Mouse (Mus musculus) lung, postnatal 0 days (tissue): ENCODE data around the gene Poc1a. TPM values are rescaled to one million over a fixed set of nuclear protein-coding genes. Genes with fewer than 3 reads are reported as not detected.

Experiments used
- ATAC-seq: fragments of 200-750 bp; cut with Nextera tagmentation; 2 replicates; pipeline ENCODE4 v1.8.0; 2017; ENCODE audit warnings: moderate library complexity
- DNase-seq: peaks from one replicate; pipeline ENCODE4 v3.0.0-alpha.2; 2016; ENCODE audit warnings: low spot score
- H3K27ac ChIP-seq: fragments of 300-500 bp; sonication (generic); 2 replicates; pipeline ENCODE4 v1.5.1; 2014; ENCODE audit warnings: antibody characterized with exemption, mild to moderate bottlenecking, low read length, mixed read lengths
- H3K27me3 ChIP-seq: fragments of 300-500 bp; sonication (generic); replicated peaks from 2 replicates; pipeline ENCODE4 v1.6.1; 2014; ENCODE audit warnings: low read length, mixed read lengths; ENCODE audit not compliant: insufficient read depth
- H3K36me3 ChIP-seq: fragments of 300-500 bp; sonication (generic); 2 replicates; pipeline ENCODE4 v1.6.1; 2014; ENCODE audit warnings: low read length, mixed read lengths; ENCODE audit not compliant: insufficient read depth
- H3K4me1 ChIP-seq: fragments of 300-500 bp; sonication (generic); 2 replicates; pipeline ENCODE4 v1.6.1; 2014; ENCODE audit warnings: antibody characterized with exemption, low read depth, low read length, mixed read lengths; ENCODE audit not compliant: insufficient read depth
- H3K4me2 ChIP-seq: fragments of 300-500 bp; sonication (generic); replicated peaks from 2 replicates; pipeline ENCODE4 v1.6.1; 2014; ENCODE audit warnings: low read depth, mild to moderate bottlenecking, low read length, moderate library complexity, mixed read lengths
- H3K4me3 ChIP-seq: fragments of 300-500 bp; sonication (generic); 2 replicates; pipeline ENCODE4 v1.5.1; 2014; ENCODE audit warnings: low read depth, low read length
- H3K9ac ChIP-seq: fragments of 300-500 bp; sonication (generic); replicated peaks from 2 replicates; pipeline ENCODE4 v1.6.1; 2014; ENCODE audit warnings: low read depth, mild to moderate bottlenecking
- H3K9me3 ChIP-seq: fragments of 300-500 bp; sonication (generic); 2 replicates; pipeline ENCODE4 v1.6.1; 2016; ENCODE audit warnings: low read length, mixed read lengths
- CTCF ChIP-seq: IDR thresholded peaks from 2 replicates; pipeline ENCODE4 v1.5.1; 2016; ENCODE audit warnings: antibody characterized with exemption, mild to moderate bottlenecking
- EP300 ChIP-seq: IDR thresholded peaks from 2 replicates; pipeline ENCODE4 v1.6.1; 2016; ENCODE audit warnings: antibody characterized with exemption, mild to moderate bottlenecking, control low read depth
- WGBS: fragments of 180-500 bp; shearing (Covaris S2); extraction: QIAGEN DNeasy Blood & Tissue Kit; methylation state at CpG from one replicate; pipeline ENCODE4 v1.1.7; 2014; 5-methylcytosine and 5-hydroxymethylcytosine counted together
- polyA plus RNA-seq: library from polyadenylated mRNA; unstranded; fragments of >200 nt; fragmentation: Nextera tagmentation; extraction: Ambion mirVana; gene quantifications from 2 replicates; pipeline ENCODE4 v1.2.1, GENCODE M21; 2015

The Poc1a gene
- polyA plus RNA-seq, 1 experiment from 2014 or later = 9.9 TPM

DNA sequence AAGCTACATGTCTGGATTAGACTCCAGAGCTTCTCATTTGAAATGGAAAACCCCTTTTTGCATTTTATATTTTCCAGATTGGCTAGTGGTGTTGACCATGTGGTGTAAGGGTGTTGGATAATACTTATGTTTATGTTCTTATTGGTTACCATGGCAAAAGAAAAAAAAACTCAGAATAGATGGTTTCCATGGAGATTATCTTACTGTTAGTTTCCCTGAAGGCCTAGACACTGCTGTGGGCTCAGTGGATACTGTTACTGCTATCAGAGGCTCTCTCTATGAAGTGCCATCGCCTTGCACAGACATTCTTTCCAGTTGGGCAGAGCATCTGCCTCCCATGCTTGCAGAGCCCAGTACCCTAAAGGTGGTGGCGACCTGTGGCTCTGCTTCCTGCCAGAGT, 37.2 kb downstream of the Poc1a start:
- no peaks in the 10 kb centered on the region for H3K9me3 ChIP-seq
- ATAC-seq (peak; percentile 70), DNase-seq (peak; percentile 89)
- no peak overlapping the region for H3K4me3 ChIP-seq
- TF ChIP-seq CTCF = no peak
- TF ChIP-seq EP300 = peak; percentile 62; the same call in 1 of the 2 replicates
- H3K4me1 ChIP-seq = peaks cover 9% of the 10 kb centered on the region; the same call in 1 of the 2 replicates
- 50% methylated on average over 2 of the region's 2 CpGs for WGBS
- no peak overlapping the region for H3K4me2 ChIP-seq
- no peak overlapping the region for H3K27ac ChIP-seq
- no peaks in the 10 kb centered on the region for H3K36me3 ChIP-seq
- no peaks in the 10 kb centered on the region for H3K27me3 ChIP-seq
- no peak overlapping the region for H3K9ac ChIP-seq

DNA sequence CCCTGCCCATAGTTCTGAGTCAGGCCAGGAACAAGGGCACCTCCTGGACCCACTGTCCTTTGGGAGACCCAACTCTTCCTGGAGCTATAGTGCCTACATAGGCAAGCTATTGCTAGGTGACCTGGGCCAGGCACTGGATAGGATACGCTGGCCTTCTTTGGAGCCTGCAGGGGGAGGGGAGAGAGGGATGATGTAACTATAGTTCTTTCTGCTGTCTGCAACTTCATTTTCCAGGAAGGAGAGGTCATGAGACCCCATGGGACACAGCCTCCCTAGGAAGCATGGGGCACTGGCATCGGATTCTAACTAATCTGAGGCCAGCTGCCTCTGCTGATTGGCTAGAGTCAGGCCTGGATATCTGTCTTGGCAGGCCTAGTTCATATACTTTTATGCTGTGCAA, 38.2 kb downstream of the Poc1a start:
- ATAC-seq (no peak), DNase-seq (peak; percentile 33)
- WGBS = 37% methylated on average over 2 of the region's 2 CpGs

DNA sequence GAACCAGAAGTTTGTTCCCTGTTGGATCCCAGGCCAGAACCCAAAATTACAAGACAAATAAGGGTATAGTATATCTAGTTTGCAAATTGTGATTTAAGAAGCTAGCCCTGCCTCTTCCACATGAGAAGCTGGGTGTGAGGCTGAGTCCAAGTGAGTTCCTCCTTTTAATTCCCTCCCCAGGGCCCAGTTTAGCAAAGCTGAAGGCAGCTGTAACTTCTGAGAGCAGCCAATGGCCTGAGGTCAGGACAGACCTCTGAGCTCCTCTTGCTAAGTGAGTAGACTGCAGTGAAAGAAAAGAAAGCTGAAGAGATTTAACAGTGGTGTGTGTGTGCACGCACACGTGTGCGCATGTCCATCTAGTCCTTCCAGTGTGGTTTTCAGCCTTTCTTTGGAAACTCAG, 41.6 kb downstream of the Poc1a start:
- 84% methylated on average over 3 of the region's 3 CpGs for WGBS

More for the DNA sequence above, 38.2 kb downstream of the Poc1a start:
- H3K4me1 ChIP-seq = peaks cover 9% of the 10 kb centered on the region; the same call in 1 of the 2 replicates
- H3K27ac ChIP-seq = no peak overlapping the region
- H3K4me3 ChIP-seq = no peak overlapping the region
- no peaks in the 10 kb centered on the region for H3K9me3 ChIP-seq
- H3K27me3 ChIP-seq = no peaks in the 10 kb centered on the region
- H3K36me3 ChIP-seq = no peaks in the 10 kb centered on the region
- H3K4me2 ChIP-seq = no peak overlapping the region
- TF ChIP-seq CTCF = no peak
- no peak for TF ChIP-seq EP300
- H3K9ac ChIP-seq = no peak overlapping the region

DNA sequence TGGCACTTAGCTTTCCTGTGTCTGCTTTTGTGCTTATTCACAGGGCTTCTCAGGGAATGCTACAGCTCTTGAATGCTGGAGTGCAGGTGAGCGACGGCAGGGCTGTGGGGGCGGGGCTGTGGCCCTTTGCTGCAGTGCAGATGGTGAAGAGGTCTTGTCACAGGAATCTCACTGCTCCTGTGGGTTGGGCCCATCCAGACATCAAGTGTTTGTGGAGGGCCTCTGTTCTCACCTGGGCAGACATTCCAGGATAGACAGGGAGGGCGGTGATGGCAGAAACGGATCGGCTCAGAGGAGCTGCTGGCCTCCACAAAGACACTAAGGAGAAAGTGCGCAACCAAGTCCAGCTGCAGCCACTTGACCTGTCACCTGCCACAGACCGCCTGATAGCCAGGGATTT, 45.4 kb downstream of the Poc1a start:
- H3K9me3 ChIP-seq = no peaks in the 10 kb centered on the region
- no peak overlapping the region for H3K9ac ChIP-seq
- no peaks in the 10 kb centered on the region for H3K36me3 ChIP-seq
- ATAC-seq (peak; percentile 80), DNase-seq (peak; percentile 93)
- 57% methylated on average over 8 of the region's 8 CpGs for WGBS
- TF ChIP-seq EP300 (peak; percentile 99), CTCF (no peak)
- no peak overlapping the region for H3K4me2 ChIP-seq
- H3K27ac ChIP-seq = peak overlapping the region; percentile 87
- peaks cover 7% of the 10 kb centered on the region; the same call in 1 of the 2 replicates for H3K4me1 ChIP-seq
- H3K4me3 ChIP-seq = no peak overlapping the region
- H3K27me3 ChIP-seq = no peaks in the 10 kb centered on the region

More for the DNA sequence above, 41.6 kb downstream of the Poc1a start:
- no peak for ATAC-seq
- H3K36me3 ChIP-seq = no peaks in the 10 kb centered on the region
- no peak for DNase-seq
- H3K9ac ChIP-seq = no peak overlapping the region
- peaks cover 13% of the 10 kb centered on the region; the same call in 1 of the 2 replicates for H3K4me1 ChIP-seq
- H3K27me3 ChIP-seq = no peaks in the 10 kb centered on the region
- H3K27ac ChIP-seq = no peak overlapping the region
- H3K4me2 ChIP-seq = no peak overlapping the region
- H3K9me3 ChIP-seq = no peaks in the 10 kb centered on the region
- TF ChIP-seq CTCF (no peak), EP300 (no peak)
- H3K4me3 ChIP-seq = no peak overlapping the region

DNA sequence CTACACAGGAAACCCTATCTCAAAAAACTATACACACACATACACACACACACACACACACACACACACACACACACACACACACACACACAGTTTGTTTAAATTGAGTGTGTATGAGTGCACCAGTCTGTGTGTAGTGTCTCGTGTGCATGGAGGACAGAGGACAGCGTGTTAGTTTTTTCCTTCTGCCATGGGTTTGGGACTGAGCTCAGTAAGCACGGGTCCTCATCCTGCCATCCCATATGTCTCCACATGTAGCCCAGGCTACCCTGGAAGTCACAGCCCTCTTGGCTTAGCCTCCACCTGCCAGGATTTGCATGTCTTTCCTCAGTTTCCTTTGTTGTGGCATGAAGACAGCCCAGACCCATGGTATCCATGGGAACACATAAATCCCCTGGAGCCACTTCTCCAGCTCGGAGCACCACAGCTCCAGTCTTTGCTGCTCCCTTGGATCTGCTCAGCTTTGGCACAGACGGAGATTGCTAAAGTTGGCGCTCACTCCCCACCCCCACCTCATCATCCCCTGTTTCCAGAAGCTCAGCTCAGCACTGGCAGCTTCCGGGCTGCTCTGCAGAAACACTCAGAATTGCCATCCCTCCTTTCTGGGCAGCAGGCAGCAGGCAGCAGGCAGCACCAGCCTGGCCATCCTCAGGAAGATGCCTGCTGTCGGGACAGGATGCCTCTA, 46.4 kb downstream of the Poc1a start:
- Histone ChIP-seq H3K27me3 (no peaks in the 10 kb centered on the region), H3K36me3 (no peaks in the 10 kb centered on the region), H3K4me3 (no peak overlapping the region), H3K4me1 (peaks cover 7% of the 10 kb centered on the region; the same call in 1 of the 2 replicates), H3K27ac (peak overlapping the region; percentile 78), H3K9me3 (no peaks in the 10 kb centered on the region), H3K4me2 (no peak overlapping the region), H3K9ac (no peak overlapping the region)
- ATAC-seq = no peak
- DNase-seq = no peak
- WGBS = 58% methylated on average over 8 of the region's 8 CpGs
- TF ChIP-seq CTCF (no peak), EP300 (no peak)

DNA sequence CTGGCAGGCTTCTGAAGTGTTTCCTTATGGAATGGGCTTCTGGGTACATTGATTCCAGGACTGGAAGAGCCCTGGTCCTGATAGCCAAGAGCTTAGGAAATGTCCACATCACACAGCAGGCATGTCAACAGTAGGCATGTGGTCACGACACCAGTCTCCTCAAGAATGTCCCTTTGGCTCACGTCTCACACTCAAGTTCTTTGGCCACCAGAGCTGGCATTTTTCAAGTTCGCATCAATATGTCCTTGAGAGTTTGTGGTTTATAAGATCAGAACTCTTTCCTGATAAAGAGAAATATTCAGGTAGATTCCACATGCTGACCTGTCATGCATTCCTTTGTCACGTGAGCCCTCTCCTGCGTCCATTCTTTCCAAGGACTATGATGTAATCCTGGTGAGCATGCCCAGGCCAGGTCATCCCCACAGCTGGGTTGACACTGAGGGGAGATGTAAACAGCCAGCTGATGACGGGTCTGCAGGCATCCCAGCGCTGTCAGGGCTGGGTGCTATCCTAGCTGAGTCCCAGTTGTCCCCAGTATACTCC, 47.3 kb downstream of the Poc1a start:
- ATAC-seq = peak; percentile 85
- no peaks in the 10 kb centered on the region for H3K9me3 ChIP-seq
- no peak overlapping the region for H3K9ac ChIP-seq
- DNase-seq = peak; percentile 95
- H3K4me2 ChIP-seq = no peak overlapping the region
- no peaks in the 10 kb centered on the region for H3K36me3 ChIP-seq
- no peaks in the 10 kb centered on the region for H3K27me3 ChIP-seq
- TF ChIP-seq EP300 (peak; percentile 100), CTCF (no peak)
- no peak overlapping the region for H3K4me3 ChIP-seq
- peak overlapping the region; percentile 87 for H3K27ac ChIP-seq
- 35% methylated on average over 7 of the region's 7 CpGs for WGBS
- H3K4me1 ChIP-seq = peaks cover 7% of the 10 kb centered on the region; the same call in 1 of the 2 replicates
